Mouse (Mus musculus) kidney, adult 2 months (tissue): ENCODE measurements around the gene Tmem9. TPM values are rescaled to one million over a fixed set of nuclear protein-coding genes. Genes with fewer than 3 reads are reported as not detected.

Source experiments
- DNase-seq: peaks from one replicate; pipeline ENCODE4 v3.0.0; 2021
- H3K27ac ChIP-seq: fragments of 200-500 bp; 2 replicates; pipeline ENCODE4 v1.5.1; 2012; ENCODE audit warnings: low read depth, low read length, control low read depth, inconsistent platforms; ENCODE audit not compliant: insufficient read depth
- H3K27me3 ChIP-seq: fragments of 200-500 bp; replicated peaks from 2 replicates; pipeline ENCODE4 v1.6.1; 2012; ENCODE audit warnings: mild to moderate bottlenecking, moderate library complexity, low read length, inconsistent platforms; ENCODE audit not compliant: control insufficient read depth, insufficient read depth
- H3K36me3 ChIP-seq: fragments of 200-500 bp; 2 replicates; pipeline ENCODE4 v1.6.1; 2012; ENCODE audit warnings: mild to moderate bottlenecking, moderate library complexity, low read length, inconsistent platforms; ENCODE audit not compliant: control insufficient read depth, insufficient read depth
- H3K4me1 ChIP-seq: fragments of 200-500 bp; 2 replicates; pipeline ENCODE4 v1.6.1; 2011; ENCODE audit warnings: low read length; ENCODE audit not compliant: control insufficient read depth, insufficient read depth
- H3K4me3 ChIP-seq: fragments of 200-500 bp; 2 replicates; pipeline ENCODE4 v1.5.1; 2011; ENCODE audit warnings: mild to moderate bottlenecking, low read depth, low read length, control low read depth; ENCODE audit not compliant: insufficient read depth
- CTCF ChIP-seq: fragments of 200-500 bp; conservative IDR thresholded peaks from 2 replicates; pipeline ENCODE4 v1.5.1; 2011; ENCODE audit warnings: low read depth, mild to moderate bottlenecking, control low read depth, low read length, moderate library complexity, mixed read lengths; ENCODE audit not compliant: insufficient read depth, insufficient read length
- POLR2A ChIP-seq: fragments of 200-500 bp; IDR thresholded peaks from one replicate; pipeline ENCODE4 v1.6.1; 2011; ENCODE audit warnings: low read depth, low read length, control low read depth
- WGBS: fragments of 180-500 bp; shearing (Covaris S2); methylation state at CpG from one replicate; pipeline ENCODE4 v1.1.7; 2018; 5-methylcytosine and 5-hydroxymethylcytosine counted together
- polyA plus RNA-seq: library from polyadenylated mRNA; depleted of rRNA; stranded (reverse); fragments of >200 nt; gene quantifications from 2 replicates; pipeline ENCODE4 v1.2.3, GENCODE M21; 2012; rRNA removed

Tmem9 gene
- polyA plus RNA-seq, 1 experiment = 139 TPM

DNA sequence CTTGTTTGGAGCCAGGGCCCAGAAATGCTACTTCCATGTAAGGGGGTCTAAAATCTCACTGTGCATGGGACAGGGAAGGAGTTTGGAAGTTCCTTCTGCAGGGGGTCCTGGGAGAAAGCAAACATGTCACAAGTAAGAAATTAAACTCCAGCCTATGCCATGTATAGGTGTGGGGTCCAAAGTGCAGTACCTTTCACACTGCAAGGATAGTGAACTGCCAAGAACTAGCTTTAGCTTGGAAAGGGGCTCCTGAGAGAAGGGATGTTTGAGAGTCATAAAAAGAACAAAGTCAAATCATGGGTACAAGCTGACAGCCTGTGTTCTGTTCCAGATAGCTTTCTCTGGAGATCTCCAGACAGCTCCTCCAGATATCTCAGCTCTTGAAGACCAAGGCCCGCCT, 73.2 kb downstream of the Tmem9 start:
- 97% methylated on average over 1 of the region's 1 CpGs for WGBS
- DNase-seq = no peak
- Histone ChIP-seq H3K4me1 (no peaks in the 10 kb centered on the region), H3K27me3 (no peaks in the 10 kb centered on the region), H3K4me3 (no peak overlapping the region), H3K36me3 (no peaks in the 10 kb centered on the region), H3K27ac (no peak overlapping the region)
- no peak for TF ChIP-seq CTCF
- no peak for TF ChIP-seq POLR2A

Other genes starting within 250 kb of the Tmem9 start
- gene Phlda3, start 242.0 kb upstream of the Tmem9 start, polyA plus RNA-seq = 37.2 and 40.0 TPM in 2 replicates
- gene Tnni1, start 228.7 kb upstream of the Tmem9 start, polyA plus RNA-seq = 5.8 TPM in 1 of 2 replicates, not detected in the other
- gene Lad1, start 189.6 kb upstream of the Tmem9 start, polyA plus RNA-seq = 114 and 145 TPM in 2 replicates
- 0.44 and 1.0 TPM in 2 replicates for gene Tnnt2, start 171.8 kb upstream of the Tmem9 start, polyA plus RNA-seq
- gene Pkp1, start 88.9 kb upstream of the Tmem9 start, polyA plus RNA-seq = 0.14 and 0.27 TPM in 2 replicates
- 0.61 and 0.78 TPM in 2 replicates for gene Igfn1, start 1.8 kb upstream of the Tmem9 start, polyA plus RNA-seq
- not detected in 2 replicates for gene Ascl5, start 42.7 kb downstream of the Tmem9 start, polyA plus RNA-seq
- gene Cacna1s, start 44.6 kb downstream of the Tmem9 start, polyA plus RNA-seq = 0.12 and 4.3 TPM in 2 replicates
- 1.3 and 4.2 TPM in 2 replicates for gene Kif21b, start 123.2 kb downstream of the Tmem9 start, polyA plus RNA-seq
- 0.10 and 0.44 TPM in 2 replicates for gene Mroh3, start 204.7 kb downstream of the Tmem9 start, polyA plus RNA-seq
- 10.5 and 13.5 TPM in 2 replicates for gene Inava, start 226.1 kb downstream of the Tmem9 start, polyA plus RNA-seq